Mouse (Mus musculus) activated CD4-positive, CD25-positive, alpha-beta regulatory T cell, adult 4 months (primary cell): ENCODE measurements around the gene Mmadhc. TPM values are rescaled to one million over a fixed set of nuclear protein-coding genes. Genes with fewer than 3 reads are reported as not detected.

ENCODE experiments used
- ATAC-seq: one replicate; pipeline ENCODE4 v1.8.0; 2017
- polyA plus RNA-seq, 2 experiments: library from polyadenylated mRNA; unstranded; fragments of 100-300 nt; shearing (Covaris generic); gene quantifications; one replicate each; pipeline ENCODE4 v1.2.1; 2017

Mmadhc gene
- 10 to 100 TPM; 50.8 to 53.9 TPM for polyA plus RNA-seq

- peak; percentile 95 for ATAC-seq
Measured at GRCm38 (mm10) chr2:50296109-50296986, at the start of gene Mmadhc. Mmadhc (minus strand) TSS chr2:50296801.

DNA sequence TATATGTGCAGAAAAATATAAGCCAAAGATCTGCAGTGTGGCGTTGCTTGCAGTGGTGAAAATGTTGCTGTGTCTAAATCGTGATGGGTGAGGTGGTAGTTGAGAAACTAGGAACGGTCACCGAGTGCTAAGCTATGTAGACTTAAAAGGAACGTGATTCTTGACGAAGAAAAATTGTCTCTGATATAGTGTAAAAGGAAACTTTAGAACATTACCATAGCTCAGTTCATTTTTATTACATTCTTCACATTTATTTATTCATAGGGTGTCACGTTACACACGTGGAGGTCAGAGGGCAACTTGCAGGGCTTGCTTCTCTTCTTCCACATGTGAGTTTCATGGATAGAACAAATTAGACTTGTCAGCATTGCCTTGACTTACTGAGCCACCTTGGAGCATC, 47.0 kb upstream of the Mmadhc start:
- no peak for ATAC-seq

DNA sequence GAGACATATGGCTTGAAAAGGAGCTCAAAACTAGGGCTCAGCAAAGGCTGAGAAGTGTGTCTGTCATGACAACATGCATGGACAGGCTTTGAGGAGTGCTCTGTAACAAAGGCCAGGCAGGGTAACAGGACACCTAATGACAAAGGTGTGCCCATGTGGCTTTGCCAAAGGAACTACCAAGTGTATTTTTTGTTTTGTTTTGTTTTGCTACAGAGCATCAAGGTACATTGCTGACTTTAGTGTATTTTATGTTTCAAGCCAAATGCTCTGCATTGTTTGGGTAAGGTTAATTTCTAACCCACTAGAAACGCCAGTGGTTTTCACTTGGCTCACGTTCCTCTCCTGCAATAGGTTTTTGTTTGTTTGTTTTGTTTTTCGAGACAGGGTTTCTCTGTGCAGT, 42.5 kb upstream of the Mmadhc start:
- ATAC-seq, result no peak

- no peak for ATAC-seq
Measured at GRCm38 (mm10) chr2:50337596-50337995, 41.0 kb upstream of the Mmadhc start.

- ATAC-seq, result no peak
Measured at GRCm38 (mm10) chr2:50331716-50332270, 35.2 kb upstream of the Mmadhc start.

DNA sequence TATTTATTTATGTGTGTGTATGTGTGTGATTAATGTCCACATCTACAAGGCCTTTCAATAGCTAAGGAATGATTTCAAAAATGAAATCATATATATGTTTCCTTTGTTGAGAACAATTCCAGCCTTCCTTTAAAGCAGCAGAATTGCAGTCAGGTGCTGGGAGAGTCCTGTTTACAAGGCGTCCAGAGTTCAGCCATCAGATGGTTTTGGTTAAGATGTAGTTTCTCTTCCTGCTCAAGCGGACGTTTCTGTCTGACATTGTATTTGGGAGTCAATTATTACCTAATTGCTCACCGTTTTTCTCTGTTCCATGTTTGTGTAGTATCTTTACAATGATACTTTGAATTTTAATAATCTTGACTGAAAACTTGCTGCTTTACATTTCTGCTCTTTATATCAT, 31.6 kb upstream of the Mmadhc start:
- ATAC-seq, result no peak

DNA sequence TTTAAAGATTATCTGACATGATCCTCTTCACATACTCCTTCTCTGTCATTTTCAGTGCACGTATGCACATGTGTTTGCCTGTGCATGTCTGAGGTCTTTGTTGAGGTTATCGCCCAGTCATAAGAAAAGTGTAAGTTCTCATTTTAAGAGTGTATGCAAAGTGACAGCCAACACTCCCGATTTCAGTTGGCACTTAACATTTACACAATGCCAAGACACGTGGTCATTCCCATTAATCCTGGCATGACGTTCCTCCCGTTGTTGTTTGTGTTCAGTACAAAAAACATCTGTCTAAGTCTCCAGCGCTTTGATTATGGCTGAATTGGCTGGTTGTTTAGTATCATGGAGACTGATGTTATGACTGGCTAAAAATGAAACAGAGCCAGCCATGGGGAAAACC, 28.2 kb upstream of the Mmadhc start:
- ATAC-seq, result no peak

- ATAC-seq, result no peak
Measured at GRCm38 (mm10) chr2:50306663-50307320, 10.2 kb upstream of the Mmadhc start.

GRCm38 (mm10) chr2:50304824-50305577, 8.4 kb upstream of the Mmadhc start:
- ATAC-seq, result no peak

- ATAC-seq, result no peak
Measured at GRCm38 (mm10) chr2:50296987-50297350, 368 bp upstream of the Mmadhc start.

DNA sequence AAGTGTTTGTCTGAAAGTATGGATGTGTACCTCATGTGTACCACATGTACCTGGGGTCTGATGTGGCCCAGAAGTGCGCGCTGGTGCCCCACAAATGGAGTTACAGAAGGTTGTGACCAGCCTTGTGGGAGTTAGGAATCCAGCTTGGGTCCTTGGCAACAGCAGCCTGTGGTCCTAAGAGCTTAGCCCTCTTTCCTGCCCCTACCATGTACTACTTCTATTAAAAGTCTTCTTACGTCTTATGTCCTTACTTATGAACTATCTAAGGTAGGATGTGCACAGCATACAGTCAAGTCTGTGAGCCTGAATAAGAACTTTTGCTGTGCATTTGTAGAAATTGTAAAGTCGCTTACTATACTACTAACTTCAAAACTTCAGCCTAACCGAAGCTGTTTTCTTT, 1.0 kb downstream of the Mmadhc start:
- no peak for ATAC-seq

DNA sequence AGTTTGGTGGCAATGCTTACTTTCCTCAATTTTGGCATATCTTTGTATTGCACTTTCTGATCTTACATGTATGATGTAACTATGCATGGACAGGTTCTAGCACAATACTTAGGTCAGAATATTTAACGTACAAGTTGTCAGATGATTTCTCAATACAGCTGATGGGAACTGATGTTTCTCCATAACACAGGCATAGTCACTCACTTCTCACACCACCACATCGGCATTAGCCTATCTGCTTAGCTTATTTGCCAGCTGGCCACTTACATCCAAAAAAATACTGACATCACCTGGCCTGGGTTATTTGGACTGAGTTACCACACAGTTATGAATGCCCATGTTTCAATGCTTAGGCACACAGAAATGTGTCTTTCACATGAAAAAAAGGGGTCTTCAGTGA, 2.5 kb downstream of the Mmadhc start:
- no peak for ATAC-seq

DNA sequence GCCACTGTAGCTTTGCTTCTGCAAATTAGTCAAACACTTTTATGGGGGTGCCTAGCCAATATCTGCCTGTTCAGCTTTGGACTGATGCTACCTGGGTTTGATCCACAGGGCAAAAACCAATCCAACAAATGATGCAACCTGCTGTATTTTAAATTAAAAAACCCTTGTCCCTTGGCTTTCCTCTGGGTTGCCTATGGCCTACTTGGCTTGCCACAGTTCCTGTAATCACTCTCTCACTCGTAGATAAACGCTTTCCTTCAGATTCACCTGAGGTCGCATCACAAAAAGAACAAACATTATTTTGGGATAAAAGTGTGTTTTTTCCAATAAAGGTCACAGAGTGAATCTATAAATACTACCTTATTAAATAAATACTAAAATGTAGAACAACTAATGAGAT, 3.0 kb downstream of the Mmadhc start:
- no peak for ATAC-seq

GRCm38 (mm10) chr2:50291901-50292300, 4.7 kb downstream of the Mmadhc start:
- ATAC-seq, result no peak

- ATAC-seq, result peak; percentile 80
Measured at GRCm38 (mm10) chr2:50290754-50291153, 5.8 kb downstream of the Mmadhc start.

GRCm38 (mm10) chr2:50284781-50285180, 11.8 kb downstream of the Mmadhc start:
- ATAC-seq, result no peak

DNA sequence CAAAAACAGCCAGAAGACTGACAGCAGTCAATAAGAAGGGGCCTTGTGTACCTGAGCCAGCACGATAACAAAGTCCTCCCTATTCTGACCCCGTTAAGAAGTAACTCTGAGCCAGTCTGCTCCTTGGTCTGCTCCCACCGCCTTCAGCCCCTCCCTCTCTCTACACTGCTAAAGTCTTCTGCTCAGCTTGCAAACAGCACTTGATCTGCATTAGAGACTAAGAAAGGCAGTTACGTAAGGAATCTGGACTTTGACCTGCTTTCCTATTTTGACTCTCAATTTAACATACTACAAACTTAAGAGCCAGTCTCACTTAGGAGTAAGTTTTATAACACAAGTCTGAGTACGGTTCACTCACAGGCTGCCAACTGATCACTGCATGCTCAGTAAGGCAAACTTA, 12.6 kb downstream of the Mmadhc start:
- no peak for ATAC-seq

DNA sequence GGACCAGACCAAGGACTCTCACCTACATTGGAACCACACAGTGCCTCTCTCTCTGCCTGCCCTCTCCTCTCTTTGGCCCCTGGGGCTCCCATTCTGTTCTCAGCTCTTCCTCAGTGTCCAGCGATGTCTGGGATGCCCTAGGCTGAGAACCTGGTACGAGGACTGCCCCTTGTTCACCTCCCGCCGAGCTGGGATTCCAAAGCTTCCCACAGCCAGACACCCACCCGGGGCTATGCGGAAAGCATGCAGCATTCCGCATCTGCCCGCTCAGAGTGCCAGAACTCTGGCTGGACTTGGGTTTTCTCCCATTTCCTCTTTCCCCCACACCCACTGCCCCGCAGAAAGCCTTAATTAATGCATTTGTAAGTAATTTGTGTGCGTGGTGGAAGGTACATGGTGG, 19.9 kb downstream of the Mmadhc start:
- no peak for ATAC-seq

- ATAC-seq, result no peak
Measured at GRCm38 (mm10) chr2:50273415-50273814, 23.2 kb downstream of the Mmadhc start.

- no peak for ATAC-seq
Measured at GRCm38 (mm10) chr2:50272165-50272564, 24.4 kb downstream of the Mmadhc start.

- ATAC-seq, result no peak
Measured at GRCm38 (mm10) chr2:50268514-50268913, 28.1 kb downstream of the Mmadhc start.

- ATAC-seq, result no peak
Measured at GRCm38 (mm10) chr2:50267046-50267445, 29.6 kb downstream of the Mmadhc start.

GRCm38 (mm10) chr2:50265215-50265785, 31.3 kb downstream of the Mmadhc start:
- no peak for ATAC-seq
